Mouse (Mus musculus) gastrocnemius, adult 18-20 months (tissue): Measurements from ENCODE around the gene Abtb1. TPM values are rescaled to one million over a fixed set of nuclear protein-coding genes. Genes with fewer than 3 reads are reported as not detected.

Source experiments
- DNase-seq: peaks from one replicate; pipeline ENCODE4 v3.0.0; 2021; ENCODE audit warnings: low spot score
- total RNA-seq, 2 experiments: library from RNA; stranded (reverse); gene quantifications; 2 replicates each; pipeline ENCODE4 v1.2.3; 2021

Gene Abtb1
- total RNA-seq, 2 experiments from 2014 or later, result 20.6 to 23.2 TPM

DNA sequence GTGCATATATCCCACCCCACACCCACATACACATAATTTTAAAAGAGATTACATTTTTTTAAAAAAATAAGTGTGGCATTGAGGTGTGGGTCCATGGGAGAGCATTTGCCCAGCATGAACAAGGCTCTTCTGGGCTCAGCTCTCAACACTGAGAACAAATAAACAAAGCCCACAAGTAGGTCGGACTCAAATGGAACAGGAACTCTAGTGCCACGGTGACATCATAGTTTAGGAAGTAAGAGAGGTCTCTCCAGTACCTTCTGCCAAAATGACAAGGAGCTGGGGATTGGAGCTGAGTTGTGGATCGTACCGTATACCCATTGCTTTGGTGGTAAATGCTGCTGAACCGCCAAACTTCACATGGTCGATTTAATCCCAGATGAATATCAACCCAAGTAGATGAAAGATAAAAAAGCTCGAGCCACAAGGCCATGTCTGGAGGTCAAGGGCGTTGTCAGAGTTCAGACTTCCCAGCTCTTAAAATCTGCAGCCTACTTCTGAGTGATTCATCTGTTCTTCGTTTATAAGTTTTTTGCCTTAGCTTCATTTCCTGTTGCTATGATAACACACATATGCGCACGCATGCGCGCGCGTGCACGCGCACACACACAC is 36.7 kb downstream of the Abtb1 start:
- DNase-seq, result no peak

GRCm38 (mm10) chr6:88803957-88804695 is 37.7 kb downstream of the Abtb1 start:
- DNase-seq, result no peak

GRCm38 (mm10) chr6:88803051-88803450 is 38.7 kb downstream of the Abtb1 start:
- DNase-seq, result no peak

- no peak for DNase-seq
Observed at GRCm38 (mm10) chr6:88800735-88801134, 41.0 kb downstream of the Abtb1 start.

- no peak for DNase-seq
Observed at GRCm38 (mm10) chr6:88800191-88800590, 41.6 kb downstream of the Abtb1 start.

GRCm38 (mm10) chr6:88794561-88794971 is 47.2 kb downstream of the Abtb1 start:
- no peak for DNase-seq

GRCm38 (mm10) chr6:88793872-88794271 is 47.9 kb downstream of the Abtb1 start:
- no peak for DNase-seq

GRCm38 (mm10) chr6:88793243-88793642 is 48.5 kb downstream of the Abtb1 start:
- DNase-seq, result no peak

- DNase-seq, result no peak
Observed at GRCm38 (mm10) chr6:88792147-88792691, 49.6 kb downstream of the Abtb1 start.

- no peak for DNase-seq
Observed at GRCm38 (mm10) chr6:88791299-88791698, 50.5 kb downstream of the Abtb1 start.

DNA sequence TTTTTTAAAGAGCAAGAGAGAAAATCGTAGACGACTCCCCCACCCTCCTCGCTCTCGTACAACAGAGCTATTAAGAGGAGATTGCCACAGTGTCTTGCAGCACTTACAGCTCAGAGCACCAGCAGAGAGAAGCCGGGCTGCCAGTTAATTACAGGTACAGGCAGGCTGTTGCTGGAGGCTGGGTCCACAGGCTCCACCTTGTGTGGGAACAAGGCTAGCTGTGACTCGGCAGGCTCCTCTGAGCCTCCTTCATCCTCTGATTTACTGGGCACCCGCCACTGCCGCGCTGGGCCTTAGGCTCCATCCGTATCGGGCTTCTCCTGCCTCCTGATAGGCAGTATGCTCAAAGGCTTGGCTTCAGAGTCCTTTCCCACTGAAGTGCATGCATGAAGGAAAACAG is 53.6 kb downstream of the Abtb1 start:
- DNase-seq, result no peak

DNA sequence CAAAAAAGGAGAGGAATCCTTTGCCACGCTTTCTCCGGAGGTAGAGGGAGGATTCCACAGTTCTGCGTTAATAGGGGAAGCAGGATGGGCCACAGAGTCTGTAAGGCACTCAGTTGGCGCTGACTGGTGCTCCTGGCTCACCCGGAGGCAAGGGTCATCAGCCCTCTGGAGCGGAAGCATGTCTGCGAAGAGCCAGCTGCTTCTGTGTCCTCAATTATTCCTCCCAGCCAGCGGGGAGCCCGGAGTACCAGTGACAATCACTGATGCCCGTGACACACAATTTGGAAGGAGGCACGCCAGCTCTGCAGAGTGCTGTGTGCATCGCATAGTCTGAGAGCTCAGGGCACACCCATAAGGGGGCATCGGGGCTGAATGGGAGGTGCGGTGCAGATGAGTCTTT is 54.3 kb downstream of the Abtb1 start:
- DNase-seq, result no peak

GRCm38 (mm10) chr6:88786732-88787445 is 54.9 kb downstream of the Abtb1 start:
- DNase-seq, result peak; percentile 90

Other genes with a start within 250 kb of the Abtb1 start
- gene Kbtbd12, start 204.0 kb downstream of the Abtb1 start, total RNA-seq, result 10 to 100 TPM; 87.6 to 90.7 TPM
- 10 to 100 TPM; 25.2 to 45.8 TPM for gene Mgll, start 117.6 kb downstream of the Abtb1 start, total RNA-seq
- gene Podxl2, start 33.1 kb upstream of the Abtb1 start, total RNA-seq, result 10 to 100 TPM; 63.1 to 63.5 TPM
- 1 to 10 TPM; 6.1 to 6.4 TPM for gene Mcm2, start 56.8 kb upstream of the Abtb1 start, total RNA-seq
- gene Tpra1, start 60.3 kb upstream of the Abtb1 start, total RNA-seq, result 10 to 100 TPM; 17.9 to 27.9 TPM